Mouse (Mus musculus) forebrain, postnatal 0 days (tissue): Measurements from ENCODE around the gene Rnf146. TPM values are rescaled to one million over a fixed set of nuclear protein-coding genes. Genes with fewer than 3 reads are reported as not detected.

ENCODE experiments used
- ATAC-seq: fragments of 200-750 bp; cut with Nextera tagmentation; 2 replicates; pipeline ENCODE4 v1.8.0; 2017; ENCODE audit warnings: mild to moderate bottlenecking, moderate library complexity
- DNase-seq: peaks from one replicate; pipeline ENCODE4 v3.0.0-alpha.2; 2015
- H3K27ac ChIP-seq: fragments of 300-500 bp; sonication (generic); 2 replicates; pipeline ENCODE4 v1.5.1; 2014; ENCODE audit warnings: low read depth, mild to moderate bottlenecking, antibody characterized with exemption, low read length, moderate library complexity, mixed read lengths
- H3K27me3 ChIP-seq: fragments of 300-500 bp; sonication (generic); 2 replicates; pipeline ENCODE4 v1.6.1; 2014; ENCODE audit warnings: mild to moderate bottlenecking, low read length, mixed read lengths; ENCODE audit not compliant: insufficient read depth
- H3K36me3 ChIP-seq: fragments of 300-500 bp; sonication (generic); 2 replicates; pipeline ENCODE4 v1.6.1; 2014; ENCODE audit warnings: mild to moderate bottlenecking, moderate library complexity; ENCODE audit not compliant: insufficient read depth
- H3K4me1 ChIP-seq: fragments of 300-500 bp; sonication (generic); 2 replicates; pipeline ENCODE4 v1.6.1; 2014; ENCODE audit warnings: antibody characterized with exemption; ENCODE audit not compliant: insufficient read depth
- H3K4me2 ChIP-seq: fragments of 300-500 bp; sonication (generic); 2 replicates; pipeline ENCODE4 v1.6.1; 2014; ENCODE audit warnings: low read depth, mild to moderate bottlenecking, moderate library complexity
- H3K4me3 ChIP-seq: fragments of 300-500 bp; sonication (generic); 2 replicates; pipeline ENCODE4 v1.5.1; 2014; ENCODE audit warnings: low read depth, low read length, mixed read lengths
- H3K9ac ChIP-seq: fragments of 300-500 bp; sonication (generic); 2 replicates; pipeline ENCODE4 v1.6.1; 2014; ENCODE audit warnings: mild to moderate bottlenecking
- H3K9me3 ChIP-seq: fragments of 300-500 bp; sonication (generic); 2 replicates; pipeline ENCODE4 v1.6.1; 2016; ENCODE audit warnings: low read length
- CTCF ChIP-seq: sonication (generic); IDR thresholded peaks from 2 replicates; pipeline ENCODE4 v1.5.1; 2016; ENCODE audit warnings: antibody characterized with exemption, control low read depth, low read depth
- WGBS: fragments of 180-500 bp; shearing (Covaris S2); extraction: QIAGEN DNeasy Blood & Tissue Kit; methylation state at CpG from one replicate; pipeline ENCODE4 v1.1.7; 2014; 5-methylcytosine and 5-hydroxymethylcytosine counted together
- polyA plus RNA-seq: library from polyadenylated mRNA; unstranded; fragments of >200 nt; fragmentation: Nextera tagmentation; extraction: Ambion mirVana; gene quantifications from 2 replicates; pipeline ENCODE4 v1.2.1, GENCODE M21; 2015
- total RNA-seq: library from RNA; depleted of rRNA; stranded (reverse); fragments of >200 nt; gene quantifications from 2 replicates; pipeline ENCODE4 v1.2.3, GENCODE M21; 2014; rRNA removed

Gene Rnf146
- total and polyA plus RNA-seq, 2 experiments from 2014 or later: 61.9 to 79.4 TPM

- H3K4me2 ChIP-seq: no peak overlapping the region
- WGBS: 97% methylated on average over 2 of the region's 2 CpGs
- H3K4me3 ChIP-seq: no peak overlapping the region
- H3K27ac ChIP-seq: no peak overlapping the region
- no peak overlapping the region for H3K9ac ChIP-seq
- H3K27me3 ChIP-seq: no peaks in the 10 kb centered on the region
- H3K36me3 ChIP-seq: no peaks in the 10 kb centered on the region
- DNase-seq (no peak), ATAC-seq (no peak)
- no peaks in the 10 kb centered on the region for H3K4me1 ChIP-seq
- TF ChIP-seq CTCF: no peak
- no peaks in the 10 kb centered on the region for H3K9me3 ChIP-seq
Measured at GRCm38 (mm10) chr10:29324817-29325216, 37.4 kb downstream of the Rnf146 start.

- no peak overlapping the region for H3K27ac ChIP-seq
- peaks cover 5% of the 10 kb centered on the region; the same call in 1 of the 2 replicates for H3K4me1 ChIP-seq
- peak overlapping the region; percentile 50 for H3K4me2 ChIP-seq
- no peak overlapping the region for H3K9ac ChIP-seq
- H3K27me3 ChIP-seq: no peaks in the 10 kb centered on the region
- WGBS: 25% methylated on average over 5 of the region's 5 CpGs
- no peak for TF ChIP-seq CTCF
- no peak for DNase-seq
- ATAC-seq: no peak
- H3K9me3 ChIP-seq: no peaks in the 10 kb centered on the region
- H3K4me3 ChIP-seq: peak overlapping the region; percentile 61
- no peaks in the 10 kb centered on the region for H3K36me3 ChIP-seq
Measured at GRCm38 (mm10) chr10:29313905-29314304, 48.3 kb downstream of the Rnf146 start.

- DNase-seq (peak; percentile 96), ATAC-seq (peak; percentile 99)
- TF ChIP-seq CTCF: peak; percentile 94
- no peaks in the 10 kb centered on the region for H3K9me3 ChIP-seq
- no peaks in the 10 kb centered on the region for H3K36me3 ChIP-seq
- H3K9ac ChIP-seq: peak within 1 kb of the TSS; percentile 68
- under 1% methylated on average over 41 of the region's 49 CpGs for WGBS
- peak within 1 kb of the TSS; percentile 50 for H3K4me2 ChIP-seq
- H3K27me3 ChIP-seq: no peaks in the 10 kb centered on the region
- peak within 1 kb of the TSS; percentile 86 for H3K27ac ChIP-seq
- H3K4me3 ChIP-seq: peak within 1 kb of the TSS; percentile 61
- H3K4me1 ChIP-seq: peaks cover 5% of the 10 kb centered on the region; the same call in 1 of the 2 replicates
Measured at GRCm38 (mm10) chr10:29313064-29313638, 49.1 kb downstream of the Rnf146 start, which contains the start of gene Echdc1. TSS of gene Echdc1 (plus strand) at chr10:29313166.

- WGBS: 62% methylated on average over 4 of the region's 4 CpGs
- H3K27me3 ChIP-seq: no peaks in the 10 kb centered on the region
- 0 out of 2 replicates have a peak overlapping the region, but pooled peaks have one; percentile 50 for H3K4me2 ChIP-seq
- ATAC-seq: no peak
- no peak for TF ChIP-seq CTCF
- H3K27ac ChIP-seq: no peak overlapping the region
- H3K4me1 ChIP-seq: peaks cover 5% of the 10 kb centered on the region; the same call in 1 of the 2 replicates
- H3K36me3 ChIP-seq: no peaks in the 10 kb centered on the region
- no peak overlapping the region for H3K4me3 ChIP-seq
- no peaks in the 10 kb centered on the region for H3K9me3 ChIP-seq
- no peak overlapping the region for H3K9ac ChIP-seq
- DNase-seq: no peak
Measured at GRCm38 (mm10) chr10:29311480-29312219, 50.6 kb downstream of the Rnf146 start.

- Histone ChIP-seq H3K27me3 (no peaks in the 10 kb centered on the region), H3K9ac (no peak overlapping the region), H3K4me1 (no peaks in the 10 kb centered on the region), H3K9me3 (no peaks in the 10 kb centered on the region), H3K4me2 (no peak overlapping the region), H3K27ac (no peak overlapping the region), H3K36me3 (no peaks in the 10 kb centered on the region), H3K4me3 (no peak overlapping the region)
- 97% methylated on average over 4 of the region's 4 CpGs for WGBS
- no peak for TF ChIP-seq CTCF
- ATAC-seq: no peak
- no peak for DNase-seq
Measured at GRCm38 (mm10) chr10:29302230-29302629, 60.0 kb downstream of the Rnf146 start.

Other genes starting within 250 kb of the Rnf146 start
- 176 and 180 TPM in 2 replicates for gene Soga3, start 218.6 kb downstream of the Rnf146 start, total RNA-seq
- gene Soga3, start 218.6 kb downstream of the Rnf146 start, polyA plus RNA-seq: 73.3 and 129 TPM in 2 replicates
- gene Gm49353, start 163.5 kb downstream of the Rnf146 start, total RNA-seq: 33.2 and 38.7 TPM in 2 replicates
- 11.0 and 17.0 TPM in 2 replicates for gene Gm49353, start 163.5 kb downstream of the Rnf146 start, polyA plus RNA-seq
- 88.2 and 98.6 TPM in 2 replicates for gene 9330159F19Rik, start 150.8 kb downstream of the Rnf146 start, total RNA-seq
- 17.4 and 23.8 TPM in 2 replicates for gene 9330159F19Rik, start 150.8 kb downstream of the Rnf146 start, polyA plus RNA-seq
- gene Echdc1, start 49.3 kb downstream of the Rnf146 start, total RNA-seq: 16.1 and 16.2 TPM in 2 replicates
- gene Echdc1, start 49.3 kb downstream of the Rnf146 start, polyA plus RNA-seq: 19.6 and 22.4 TPM in 2 replicates
- 5.9 TPM in 2 replicates for gene Rspo3, start 173.4 kb upstream of the Rnf146 start, total RNA-seq
- gene Rspo3, start 173.4 kb upstream of the Rnf146 start, polyA plus RNA-seq: 6.7 and 8.7 TPM in 2 replicates